Mouse (Mus musculus) mesoderm, embryonic 11.5 days (tissue): Measurements from ENCODE around the gene Dnaja3.
"Not testable (repeated sequence)": the region's sequence is repeated elsewhere in the genome, so short reads cannot be mapped to it uniquely, and the experiment has no call there.

Source experiments
- DNase-seq: peaks from one replicate; pipeline ENCODE4 v3.0.0-alpha.2; 2012; ENCODE audit warnings: low read depth, low spot score

Dnaja3 gene

DNA sequence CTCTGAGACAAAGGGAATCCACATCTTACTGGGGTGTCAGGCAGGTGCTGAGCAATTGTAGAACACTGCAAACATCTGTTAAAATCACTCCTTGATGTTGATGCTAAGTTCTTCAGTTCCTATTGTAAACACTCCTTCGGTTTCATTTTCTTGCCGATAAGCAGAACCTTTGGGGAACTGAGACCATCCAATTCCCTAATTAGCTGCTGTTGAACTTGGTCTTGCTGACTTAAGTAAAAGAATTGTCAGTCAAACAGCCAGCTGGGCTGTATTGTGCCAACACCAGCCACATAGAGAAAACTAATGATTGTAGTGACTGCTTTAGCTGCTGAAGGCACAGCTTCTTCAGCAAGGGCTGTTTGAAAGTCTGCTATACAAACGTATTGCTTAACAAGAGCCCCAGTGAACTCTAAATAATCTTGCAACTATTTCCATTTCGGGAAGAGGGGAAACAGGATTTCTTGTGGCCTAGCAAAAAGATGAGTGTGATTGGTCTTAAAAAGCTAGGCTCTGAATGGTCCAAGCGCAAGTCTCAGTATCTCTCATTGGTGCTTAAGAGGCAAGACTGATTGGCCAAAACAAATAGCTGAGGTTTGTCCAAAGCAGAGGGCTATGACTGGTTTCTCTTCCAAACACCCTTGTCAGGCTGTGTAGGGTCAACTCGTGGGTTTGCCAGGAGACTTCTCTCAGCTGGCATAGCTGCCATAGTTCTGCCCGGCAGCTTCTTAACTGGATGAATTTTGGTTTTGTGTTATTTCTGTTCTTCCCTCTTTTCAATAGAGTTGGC is 82.5 kb downstream of the Dnaja3 start:
- no peak for DNase-seq

DNA sequence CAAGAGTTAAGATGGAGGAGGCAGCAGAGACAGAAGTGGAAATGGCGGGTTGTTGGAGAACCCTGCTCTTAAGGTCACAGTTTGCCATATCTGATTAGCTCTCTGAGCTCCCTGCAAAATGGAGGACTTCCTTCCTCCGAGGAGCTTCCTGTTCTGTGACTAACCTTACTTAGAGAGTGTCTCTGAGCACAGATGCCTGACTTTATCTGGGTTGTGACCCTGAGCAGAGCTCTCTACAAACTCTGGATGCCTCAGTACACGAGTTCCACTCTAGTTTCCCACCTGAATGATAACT is 83.1 kb downstream of the Dnaja3 start:
- no peak for DNase-seq

DNA sequence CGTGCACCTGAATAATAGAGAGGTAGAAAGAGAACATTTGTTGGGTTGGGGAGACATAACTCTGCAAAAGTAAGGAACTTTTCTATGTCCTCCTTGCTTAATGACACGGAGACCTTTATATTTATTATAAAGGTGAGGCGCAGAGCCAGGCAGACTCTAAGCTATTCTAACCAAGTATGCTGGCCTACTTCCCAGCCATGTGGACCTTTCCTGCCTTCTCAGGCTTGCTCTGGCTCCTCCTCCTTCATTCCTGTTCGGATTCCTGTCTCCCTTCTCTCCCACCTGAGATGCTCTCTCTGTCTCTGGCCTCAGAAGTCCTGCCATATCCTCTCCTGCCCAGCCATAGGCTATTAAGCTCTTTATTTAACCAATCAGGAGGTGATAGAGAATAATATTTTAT is 85.5 kb downstream of the Dnaja3 start:
- DNase-seq, result no peak

DNA sequence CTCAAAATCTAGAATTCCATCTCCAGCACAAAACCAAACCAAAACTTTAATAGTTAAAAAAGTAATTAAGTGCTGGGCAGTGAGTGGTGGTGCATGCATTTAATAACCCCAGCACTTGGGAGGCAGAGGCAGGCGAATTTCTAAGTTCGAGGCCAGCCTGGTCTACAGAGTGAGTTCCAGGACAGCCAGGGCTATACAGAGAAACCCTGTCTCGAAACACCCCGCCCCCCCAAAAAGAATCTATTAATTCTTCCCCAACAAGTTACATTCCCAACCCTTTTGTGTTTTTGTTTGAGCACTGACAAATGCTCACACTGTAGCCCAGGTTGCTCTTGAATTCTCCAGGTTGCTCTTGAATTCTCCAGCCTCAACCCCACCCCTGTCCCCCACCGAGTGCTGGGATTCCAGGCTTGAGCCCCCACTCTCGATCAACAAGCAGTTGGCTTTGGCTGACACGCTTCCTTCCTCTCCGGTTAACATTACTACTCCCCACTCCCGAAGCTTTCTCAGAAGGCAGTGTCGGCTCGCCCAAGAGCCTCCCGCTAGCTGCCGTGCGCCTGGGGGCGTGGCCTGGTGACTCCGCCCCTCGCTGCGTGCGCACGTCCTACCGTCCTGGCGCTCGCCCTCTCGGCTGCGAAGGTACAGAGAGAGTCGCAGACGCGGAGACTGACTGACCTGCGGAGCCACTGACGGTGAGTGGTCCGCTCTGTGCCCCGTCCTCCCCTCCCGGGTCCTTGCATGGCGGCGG is 86.2 kb downstream of the Dnaja3 start, which contains the start of gene Hmox2:
Hmox2 (plus strand) TSS at position 582 of the 748 bp plus-strand sequence.
- peak; percentile 94 for DNase-seq

DNA sequence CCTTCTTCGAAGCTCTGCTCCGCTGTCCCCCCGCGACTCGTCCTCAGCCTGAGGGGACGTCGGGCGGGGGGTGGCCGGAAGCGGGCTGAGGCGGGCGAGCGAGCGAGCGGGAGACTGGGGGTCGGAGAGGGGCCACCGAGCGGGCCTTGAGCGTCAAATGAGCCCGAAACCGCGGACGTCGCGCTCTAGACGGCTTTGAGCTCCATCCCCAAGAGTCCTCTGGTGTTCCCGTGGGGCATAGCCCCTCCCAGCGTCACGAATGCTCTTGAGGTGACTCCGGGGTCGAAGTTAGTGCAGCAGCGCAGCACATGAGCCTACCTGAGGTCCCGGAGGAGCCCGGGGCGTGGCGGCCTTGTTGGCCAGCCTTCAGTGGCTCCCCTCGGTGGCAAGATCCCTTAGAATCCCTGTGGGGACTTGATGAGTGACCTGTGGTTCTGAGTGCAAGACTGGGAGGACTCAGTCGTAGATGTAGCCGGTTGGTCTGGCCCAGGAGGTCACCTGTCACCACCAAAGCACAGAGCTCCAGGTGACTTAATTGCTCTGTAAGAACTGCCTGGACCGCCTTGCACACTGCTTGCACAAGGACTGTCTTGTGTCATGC is 86.8 kb downstream of the Dnaja3 start:
- no peak for DNase-seq

DNA sequence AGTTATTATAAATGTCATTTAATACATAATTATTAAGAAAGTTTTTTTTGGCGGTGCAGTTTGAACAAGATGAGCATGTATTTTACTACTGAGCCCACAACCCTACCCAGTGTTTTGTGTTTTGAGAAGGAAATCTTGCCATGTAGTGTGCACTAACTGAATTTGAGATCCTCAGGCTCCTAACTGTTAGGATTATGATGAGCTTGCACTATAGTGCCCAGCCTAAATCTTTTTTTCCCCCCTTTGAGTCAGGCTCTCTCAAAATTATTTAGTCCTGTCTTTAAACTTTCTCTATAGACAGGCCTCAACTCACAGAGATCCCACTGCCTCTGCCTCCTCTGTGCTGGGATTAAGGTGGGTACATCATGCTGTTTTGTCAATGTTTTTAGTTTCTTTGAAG is 87.7 kb downstream of the Dnaja3 start:
- no peak for DNase-seq

DNA sequence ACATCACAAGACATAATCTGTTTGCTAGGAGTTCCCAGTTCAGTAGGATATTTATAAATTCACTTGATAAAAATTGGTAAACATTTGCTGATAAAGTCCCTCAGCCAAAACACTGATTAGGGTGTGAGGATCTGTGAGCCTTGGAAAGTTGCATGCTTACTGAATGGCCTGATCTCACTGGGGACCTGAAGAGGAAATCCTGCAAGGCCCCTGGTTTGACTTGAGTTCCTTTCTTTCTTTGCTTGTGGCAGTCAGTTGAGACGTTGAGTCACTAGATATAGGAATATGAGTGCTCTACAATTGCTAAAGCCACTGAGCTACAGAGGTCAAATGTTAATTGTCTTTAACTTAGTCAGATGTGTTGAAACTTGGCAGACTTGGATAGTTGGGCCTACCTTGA is 88.2 kb downstream of the Dnaja3 start:
- DNase-seq, result no peak

DNA sequence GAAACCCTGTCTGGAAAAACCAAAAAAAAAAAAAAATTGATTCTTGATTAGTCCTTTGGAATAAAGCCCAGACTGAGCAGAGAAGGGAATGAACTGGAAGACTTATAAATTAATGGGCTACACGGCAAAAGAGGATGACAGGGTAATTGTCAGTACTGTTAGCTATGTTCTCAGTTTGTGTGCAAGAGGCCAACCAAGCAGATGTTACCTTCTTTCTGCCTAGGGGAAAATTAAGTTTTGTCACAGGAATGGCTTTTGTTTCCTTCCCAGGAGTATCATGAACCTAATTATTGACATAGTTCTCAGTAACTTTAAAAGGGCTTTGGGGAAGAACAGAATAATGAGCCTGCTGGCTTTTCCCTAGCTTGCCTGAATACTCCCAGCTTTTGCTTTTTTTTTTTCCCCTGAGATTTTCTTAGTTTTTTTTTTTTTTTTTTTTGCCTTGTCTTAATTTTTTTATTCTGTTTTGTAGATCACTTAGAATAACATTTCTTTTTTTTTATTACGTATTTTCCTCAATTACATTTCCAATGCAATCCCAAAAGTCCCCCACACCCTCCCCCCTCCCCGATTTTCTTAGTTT is 91.1 kb downstream of the Dnaja3 start:
- no peak for DNase-seq

DNA sequence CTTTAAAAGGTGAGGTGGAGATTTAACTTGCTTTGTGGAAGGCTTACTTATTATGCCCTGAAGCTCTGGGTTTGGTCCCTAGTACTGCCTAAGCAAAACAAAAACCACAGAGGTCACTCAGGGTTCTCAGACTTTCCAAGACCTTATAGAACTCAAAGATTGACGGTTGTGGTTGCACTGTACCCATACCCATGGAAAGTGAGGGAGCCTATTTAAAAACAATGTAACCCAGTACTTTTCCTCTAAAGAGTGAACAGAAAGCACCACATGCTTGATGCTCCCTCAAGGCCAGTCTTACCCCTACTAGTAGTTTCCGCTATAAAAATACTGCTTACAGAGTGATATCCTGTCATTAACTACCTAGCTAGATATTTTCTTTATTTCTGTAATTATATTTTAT is 96.5 kb downstream of the Dnaja3 start:
- DNase-seq, result no peak

DNA sequence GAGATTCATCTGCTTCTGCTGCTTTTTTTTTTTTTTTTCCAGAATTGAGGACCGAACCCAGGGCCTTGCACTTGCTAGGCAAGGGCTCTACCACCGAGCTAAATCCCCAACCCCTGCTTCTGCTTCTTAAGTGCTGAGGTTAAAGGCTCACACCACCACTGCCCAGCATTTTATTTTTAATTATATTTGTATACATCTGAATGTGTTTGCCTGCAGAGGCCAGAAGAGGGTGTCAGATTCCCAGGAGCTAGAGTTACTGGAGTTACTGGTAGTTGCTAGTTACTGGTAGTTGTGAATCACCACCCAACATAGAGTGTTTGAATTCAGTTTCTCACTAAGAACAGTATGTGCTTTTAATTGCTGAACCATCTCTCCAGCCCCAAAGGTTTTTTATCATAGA is 100.2 kb downstream of the Dnaja3 start:
- DNase-seq, result no peak

DNA sequence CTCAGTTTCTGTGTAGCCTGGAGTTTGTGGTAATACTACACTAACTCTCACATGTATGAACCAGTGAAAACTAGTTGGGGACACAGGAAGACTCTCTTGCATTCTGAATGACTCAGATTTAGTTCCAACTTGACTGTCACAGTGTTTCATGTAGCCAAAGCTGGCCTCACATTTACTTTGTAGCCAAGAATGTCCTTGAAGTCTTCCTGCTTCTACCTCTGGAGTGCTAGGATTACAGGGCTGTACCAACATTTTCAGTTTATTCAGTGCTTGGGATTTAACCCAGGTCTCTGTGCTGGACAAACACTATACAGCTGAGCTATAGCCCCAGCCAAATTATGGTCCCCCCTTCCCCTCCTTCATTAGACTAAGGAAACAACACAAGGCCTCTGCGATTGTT is 102.4 kb downstream of the Dnaja3 start:
- DNase-seq, result no peak

DNA sequence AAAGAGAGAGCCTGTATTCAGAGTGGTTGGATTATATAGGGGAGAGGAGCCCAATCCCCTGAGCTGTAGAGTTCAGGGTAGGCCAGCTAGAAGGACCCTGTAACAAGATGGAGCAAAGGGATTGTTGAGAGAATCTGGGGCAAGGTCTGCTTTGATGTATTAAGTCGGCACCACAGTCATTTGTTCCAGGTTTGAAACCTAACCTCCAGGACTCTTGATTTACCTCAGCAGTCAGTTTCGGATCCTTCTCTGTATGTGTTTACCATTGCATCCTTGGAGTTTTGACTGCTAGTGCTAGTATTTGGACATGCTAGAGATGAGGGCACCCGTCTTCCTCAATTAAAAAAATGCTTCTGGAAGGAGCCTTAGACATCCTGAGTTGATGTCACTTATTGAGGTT is 112.4 kb downstream of the Dnaja3 start:
- DNase-seq, result no peak

DNA sequence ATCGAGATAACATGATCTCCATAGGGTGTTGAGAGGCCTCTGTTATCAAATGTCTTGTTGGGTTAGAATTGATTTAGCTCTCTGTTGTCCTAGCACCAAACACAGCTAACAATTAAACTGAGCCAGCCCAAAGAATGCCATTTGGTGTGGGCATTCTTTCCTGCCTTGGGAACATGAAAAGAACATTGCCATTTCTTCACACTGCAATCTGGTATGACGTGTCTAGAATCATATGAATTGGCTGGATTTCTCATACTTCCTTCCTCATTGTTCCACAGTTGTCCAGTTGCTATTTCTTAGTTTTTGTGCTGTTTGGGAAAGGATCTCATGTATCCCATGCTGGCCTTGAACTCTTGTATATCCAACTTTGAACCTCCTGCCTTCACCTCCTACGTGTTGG is 114.3 kb downstream of the Dnaja3 start:
- DNase-seq, result no peak

DNA sequence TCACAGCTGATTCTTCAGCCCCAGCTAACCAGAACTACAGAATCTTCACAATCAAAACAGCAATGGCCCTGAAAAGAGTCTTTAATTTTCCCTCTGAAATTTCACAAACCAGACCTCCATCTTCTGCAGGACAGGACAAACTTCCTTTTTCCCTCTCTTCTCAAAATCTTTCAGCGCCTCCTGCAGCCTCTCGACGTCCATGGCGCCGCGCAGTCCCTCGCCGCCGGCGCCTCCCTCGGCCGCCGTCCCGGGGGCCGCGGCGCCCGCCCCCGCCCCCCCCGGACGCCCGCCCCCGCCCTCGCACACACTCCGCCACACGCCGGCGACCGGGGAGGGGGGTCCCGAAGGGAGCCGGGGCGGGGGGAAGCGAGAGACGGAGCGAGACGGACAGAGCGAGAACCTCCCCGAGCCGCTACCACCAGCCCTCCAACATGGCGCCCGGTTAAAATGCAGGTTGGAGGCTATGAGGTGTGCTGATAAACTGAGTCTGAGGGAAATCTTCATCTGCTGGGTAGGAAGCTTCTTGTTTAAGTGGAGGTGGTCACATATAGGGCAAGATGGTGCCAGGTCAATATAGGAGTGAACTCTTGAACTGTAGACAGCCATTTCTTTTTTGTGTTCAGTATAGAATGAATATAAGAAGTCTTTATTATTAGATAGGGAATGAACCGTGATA is 117.0 kb downstream of the Dnaja3 start:
- DNase-seq, result not testable (repeated sequence)
